Mouse (Mus musculus) thymus, postnatal 10 days (tissue): ENCODE results near the gene Palm3.

ENCODE experiments used
- DNase-seq, 2 experiments: peaks; one replicate each; pipeline ENCODE4 v3.0.0; 2021; ENCODE audit warnings: low spot score in 2 of 2

Gene Palm3

GRCm38 (mm10) chr8:84023631-84024030 is 2.4 kb downstream of the Palm3 start:
- no peak for DNase-seq

GRCm38 (mm10) chr8:84024171-84024570 is 2.9 kb downstream of the Palm3 start:
- peak in 1 of 2 experiments; percentile 77 for DNase-seq

GRCm38 (mm10) chr8:84025863-84026262 is 4.6 kb downstream of the Palm3 start:
- peak; percentile 65 to 78 for DNase-seq

GRCm38 (mm10) chr8:84027449-84027848 is 6.2 kb downstream of the Palm3 start:
- no peak for DNase-seq

- no peak for DNase-seq
Observed at GRCm38 (mm10) chr8:84029272-84029671, 8.0 kb downstream of the Palm3 start.

- no peak for DNase-seq
Observed at GRCm38 (mm10) chr8:84032777-84033176, 11.5 kb downstream of the Palm3 start.

GRCm38 (mm10) chr8:84038015-84038414 is 16.7 kb downstream of the Palm3 start:
- no peak for DNase-seq

GRCm38 (mm10) chr8:84039050-84039449 is 17.8 kb downstream of the Palm3 start:
- peak; percentile 67 to 88 for DNase-seq

- DNase-seq: peak; percentile 69 to 70
Observed at GRCm38 (mm10) chr8:84042066-84042947, 21.0 kb downstream of the Palm3 start, which contains the start of gene Il27ra. Gene Il27ra, minus strand, starts transcription at chr8:84042589.

GRCm38 (mm10) chr8:84042948-84043342 is 21.7 kb downstream of the Palm3 start:
- DNase-seq: no peak

GRCm38 (mm10) chr8:84044103-84044502 is 22.8 kb downstream of the Palm3 start:
- DNase-seq: no peak

GRCm38 (mm10) chr8:84044900-84045299 is 23.6 kb downstream of the Palm3 start, which contains the start of gene Rln3:
Gene Rln3, minus strand, starts transcription at chr8:84045000.
- DNase-seq: no peak

- no peak for DNase-seq
Observed at GRCm38 (mm10) chr8:84046505-84046904, 25.2 kb downstream of the Palm3 start.

- DNase-seq: no peak
Observed at GRCm38 (mm10) chr8:84048171-84048570, 26.9 kb downstream of the Palm3 start.

GRCm38 (mm10) chr8:84052746-84053145 is 31.5 kb downstream of the Palm3 start:
- DNase-seq: no peak

- no peak for DNase-seq
Observed at GRCm38 (mm10) chr8:84053229-84053628, 32.0 kb downstream of the Palm3 start.

- no peak for DNase-seq
Observed at GRCm38 (mm10) chr8:84057827-84058226, 36.6 kb downstream of the Palm3 start.

GRCm38 (mm10) chr8:84059226-84059625 is 38.0 kb downstream of the Palm3 start:
- DNase-seq: no peak

- DNase-seq: no peak
Observed at GRCm38 (mm10) chr8:84060245-84060644, 39.0 kb downstream of the Palm3 start.

- peak; percentile 78 to 81 for DNase-seq
Observed at GRCm38 (mm10) chr8:84063861-84064610, 42.8 kb downstream of the Palm3 start.

GRCm38 (mm10) chr8:84065037-84065436 is 43.8 kb downstream of the Palm3 start, which contains the start of gene Gm10643:
Gene Gm10643, minus strand, starts transcription at chr8:84065137.
- no peak for DNase-seq

GRCm38 (mm10) chr8:84065457-84066072 is 44.3 kb downstream of the Palm3 start:
- DNase-seq: no peak
